Mouse (Mus musculus) embryonic facial prominence, embryonic 11.5 days (tissue): ENCODE data around the gene Mink1. TPM values are rescaled to one million over a fixed set of nuclear protein-coding genes. Genes with fewer than 3 reads are reported as not detected.

Experiments used
- ATAC-seq: fragments of 200-750 bp; cut with Nextera tagmentation; replicated peaks from 2 replicates; pipeline ENCODE4 v1.8.0; 2017; ENCODE audit warnings: low read depth; ENCODE audit not compliant: insufficient number of reproducible peaks, low FRiP score, low TSS enrichment
- DNase-seq: peaks from one replicate; pipeline ENCODE4 v3.0.0-alpha.2; 2015; ENCODE audit warnings: low spot score
- H3K27ac ChIP-seq: fragments of 300-500 bp; sonication (generic); replicated peaks from 2 replicates; pipeline ENCODE4 v1.5.1; 2014; ENCODE audit warnings: mild to moderate bottlenecking, low read depth, low read length, control low read depth
- H3K27me3 ChIP-seq: fragments of 300-500 bp; sonication (generic); 2 replicates; pipeline ENCODE4 v1.6.1; 2014; ENCODE audit warnings: mild to moderate bottlenecking, low read length, moderate library complexity, mixed read lengths; ENCODE audit not compliant: control insufficient read depth, insufficient read depth
- H3K36me3 ChIP-seq: fragments of 300-500 bp; sonication (generic); replicated peaks from 2 replicates; pipeline ENCODE4 v1.6.1; 2014; ENCODE audit warnings: low read depth, mild to moderate bottlenecking, low read length, moderate library complexity, mixed read lengths; ENCODE audit not compliant: control insufficient read depth, insufficient read depth
- H3K4me1 ChIP-seq: fragments of 300-500 bp; sonication (generic); 2 replicates; pipeline ENCODE4 v1.6.1; 2014; ENCODE audit warnings: low read length, mixed read lengths; ENCODE audit not compliant: control insufficient read depth, insufficient read depth
- H3K4me2 ChIP-seq: fragments of 300-500 bp; sonication (generic); 2 replicates; pipeline ENCODE4 v1.6.1; 2014; ENCODE audit warnings: low read depth, mild to moderate bottlenecking, control low read depth, low read length, moderate library complexity
- H3K4me3 ChIP-seq: fragments of 300-500 bp; sonication (generic); 2 replicates; pipeline ENCODE4 v1.5.1; 2014; ENCODE audit warnings: low read depth, low read length, control low read depth
- H3K9ac ChIP-seq: fragments of 300-500 bp; sonication (generic); replicated peaks from 2 replicates; pipeline ENCODE4 v1.6.1; 2014; ENCODE audit warnings: mild to moderate bottlenecking, control low read depth, low read length
- H3K9me3 ChIP-seq: fragments of 300-500 bp; sonication (generic); replicated peaks from 2 replicates; pipeline ENCODE4 v1.6.1; 2016; ENCODE audit warnings: mild to moderate bottlenecking, low read length, inconsistent platforms, mixed read lengths; ENCODE audit not compliant: control insufficient read depth
- WGBS: fragments of 180-500 bp; shearing (Covaris S2); extraction: QIAGEN DNeasy Blood & Tissue Kit; methylation state at CpG from one replicate; pipeline ENCODE4 v1.1.7; 2014; 5-methylcytosine and 5-hydroxymethylcytosine counted together
- polyA plus RNA-seq: library from polyadenylated mRNA; unstranded; fragments of >200 nt; fragmentation: Nextera tagmentation; extraction: Ambion mirVana; gene quantifications from 2 replicates; pipeline ENCODE4 v1.2.1, GENCODE M21; 2014

Mink1 gene
- polyA plus RNA-seq, 1 experiment from 2014 or later, result 12.6 TPM

DNA sequence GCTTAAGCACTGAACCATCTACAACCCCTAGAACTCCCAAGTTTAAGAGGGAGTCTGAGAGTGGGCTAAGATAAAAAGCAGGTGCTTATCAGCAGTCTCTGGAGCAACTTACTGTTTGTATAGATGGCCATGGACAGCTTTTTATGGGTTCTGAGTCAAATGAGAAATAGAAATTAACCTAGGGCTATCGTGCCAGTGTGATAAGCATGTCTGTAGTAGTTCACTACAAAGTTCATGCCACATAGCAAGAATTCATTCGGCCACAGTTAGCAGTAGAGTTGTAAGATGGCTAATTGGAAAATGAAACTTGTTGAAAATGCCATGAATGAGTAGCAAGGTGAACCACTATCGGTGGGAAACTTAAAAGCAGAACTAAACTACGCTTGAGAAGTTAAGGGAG, 85.8 kb downstream of the Mink1 start:
- H3K4me1 ChIP-seq, result peaks cover 4% of the 10 kb centered on the region

DNA sequence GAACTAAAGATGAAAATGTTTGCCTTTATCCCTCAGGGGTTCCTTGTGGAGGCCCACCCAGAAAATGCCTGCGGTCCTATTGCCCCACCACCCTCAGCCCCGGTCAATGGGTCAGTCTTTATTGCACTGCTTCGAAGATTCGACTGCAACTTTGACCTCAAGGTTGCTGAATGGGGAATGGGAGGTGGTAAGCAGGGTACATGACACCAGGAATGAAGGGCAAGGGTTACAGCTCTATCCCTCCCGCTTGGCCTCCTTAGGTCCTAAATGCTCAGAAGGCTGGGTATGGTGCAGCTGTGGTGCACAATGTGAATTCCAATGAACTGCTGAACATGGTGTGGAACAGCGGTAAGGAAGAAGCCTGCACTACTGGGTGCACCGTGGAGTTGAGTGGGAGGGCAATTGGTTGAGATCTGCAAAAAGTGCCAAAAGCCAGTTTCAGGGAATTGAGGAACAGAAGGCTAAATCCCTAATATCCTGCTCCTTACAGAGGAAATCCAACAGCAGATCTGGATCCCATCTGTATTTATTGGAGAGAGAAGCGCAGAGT, 86.6 kb downstream of the Mink1 start:
- 82% methylated on average over 8 of the region's 8 CpGs for whole genome bisulfite sequencing
- ATAC-seq (no peak), DNase-seq (no peak)
- Histone ChIP-seq H3K9ac (no peak overlapping the region), H3K4me2 (no peak overlapping the region; the same call in 1 of the 2 replicates), H3K27me3 (no peaks in the 10 kb centered on the region), H3K4me1 (peaks cover 4% of the 10 kb centered on the region), H3K4me3 (no peak overlapping the region), H3K9me3 (no peaks in the 10 kb centered on the region), H3K27ac (no peak overlapping the region), H3K36me3 (peaks cover 17% of the 10 kb centered on the region)

More for the DNA sequence above, 85.8 kb downstream of the Mink1 start:
- Histone ChIP-seq H3K36me3 (peaks cover 17% of the 10 kb centered on the region), H3K9me3 (no peaks in the 10 kb centered on the region), H3K9ac (no peak overlapping the region; the same call in 1 of the 2 replicates), H3K4me3 (peak overlapping the region; percentile 66), H3K27ac (no peak overlapping the region), H3K27me3 (no peaks in the 10 kb centered on the region), H3K4me2 (peak overlapping the region; percentile 84)
- DNase-seq (no peak), ATAC-seq (no peak)
- WGBS, result 83% methylated on average over 4 of the region's 4 CpGs

DNA sequence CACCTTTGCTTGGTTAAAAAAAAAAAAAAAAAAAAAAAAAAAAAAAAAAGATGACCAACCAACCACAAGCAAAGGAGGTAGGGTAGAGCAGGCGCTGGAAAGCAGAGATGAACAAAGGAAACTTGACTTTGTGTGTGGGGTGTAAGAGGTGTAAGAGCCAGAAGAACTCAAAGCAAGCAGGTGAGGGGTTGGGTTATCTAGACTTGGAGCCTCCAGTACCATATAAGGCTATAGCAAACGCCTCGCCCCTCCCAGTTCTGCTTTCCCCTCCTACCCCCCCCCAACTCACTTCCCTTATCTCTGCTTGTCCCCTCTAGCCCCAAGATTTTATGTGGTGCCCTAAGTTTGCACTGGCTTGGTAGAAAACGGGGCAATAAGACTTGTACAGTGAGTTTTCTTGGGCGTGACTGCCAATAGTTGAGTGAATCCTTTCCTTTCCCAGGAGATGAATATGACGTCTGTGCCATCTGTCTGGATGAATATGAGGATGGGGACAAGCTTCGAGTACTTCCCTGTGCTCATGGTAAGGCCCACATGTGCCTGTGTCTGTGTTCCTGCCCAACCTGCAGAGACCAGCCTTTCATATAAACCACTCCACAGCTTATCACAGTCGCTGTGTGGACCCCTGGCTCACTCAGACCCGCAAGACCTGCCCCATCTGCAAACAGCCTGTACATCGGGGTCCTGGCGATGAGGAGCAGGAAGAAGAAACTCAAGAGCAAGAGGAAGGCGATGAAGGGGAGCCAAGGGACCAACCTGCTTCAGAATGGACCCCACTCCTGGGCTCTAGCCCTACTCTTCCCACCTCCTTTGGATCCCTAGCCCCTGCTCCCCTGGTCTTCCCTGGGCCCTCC, 87.9 kb downstream of the Mink1 start:
- peaks cover 4% of the 10 kb centered on the region for H3K4me1 ChIP-seq
- WGBS, result 81% methylated on average over 12 of the region's 12 CpGs
- no peak overlapping the region for H3K4me2 ChIP-seq

DNA sequence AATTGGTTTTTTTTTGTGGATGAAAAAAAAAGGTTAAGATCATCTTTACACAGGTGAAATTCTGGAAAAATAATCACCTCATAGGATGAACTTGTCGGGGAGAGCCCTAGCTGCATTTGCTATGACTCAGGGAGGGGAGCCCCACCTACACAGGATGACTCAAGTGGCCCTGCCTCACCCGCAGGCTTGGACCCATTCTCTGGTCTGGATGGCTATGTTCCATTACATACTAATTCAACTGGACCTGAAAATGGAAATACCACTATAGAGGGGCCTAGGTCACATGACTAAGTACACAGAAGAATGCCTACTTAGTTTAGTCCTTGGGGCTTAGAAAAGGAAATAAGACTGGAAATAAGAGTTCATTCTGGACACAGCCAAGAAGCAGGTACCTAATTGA, 88.7 kb downstream of the Mink1 start:
- DNase-seq, result no peak
- H3K36me3 ChIP-seq, result peaks cover 17% of the 10 kb centered on the region
- H3K27me3 ChIP-seq, result no peaks in the 10 kb centered on the region
- H3K9me3 ChIP-seq, result no peaks in the 10 kb centered on the region
- peaks cover 4% of the 10 kb centered on the region for H3K4me1 ChIP-seq
- H3K4me3 ChIP-seq, result no peak overlapping the region; the same call in 1 of the 2 replicates
- 80% methylated on average over 2 of the region's 2 CpGs for WGBS
- H3K9ac ChIP-seq, result no peak overlapping the region
- no peak for ATAC-seq
- no peak overlapping the region; the same call in 1 of the 2 replicates for H3K4me2 ChIP-seq
- no peak overlapping the region for H3K27ac ChIP-seq

More for the DNA sequence above, 87.9 kb downstream of the Mink1 start:
- no peak for ATAC-seq
- no peaks in the 10 kb centered on the region for H3K9me3 ChIP-seq
- DNase-seq, result no peak
- H3K36me3 ChIP-seq, result peaks cover 17% of the 10 kb centered on the region
- H3K4me3 ChIP-seq, result no peak overlapping the region
- no peak overlapping the region for H3K9ac ChIP-seq
- peak overlapping the region; percentile 13; the same call in 1 of the 2 replicates for H3K27ac ChIP-seq
- H3K27me3 ChIP-seq, result no peaks in the 10 kb centered on the region

DNA sequence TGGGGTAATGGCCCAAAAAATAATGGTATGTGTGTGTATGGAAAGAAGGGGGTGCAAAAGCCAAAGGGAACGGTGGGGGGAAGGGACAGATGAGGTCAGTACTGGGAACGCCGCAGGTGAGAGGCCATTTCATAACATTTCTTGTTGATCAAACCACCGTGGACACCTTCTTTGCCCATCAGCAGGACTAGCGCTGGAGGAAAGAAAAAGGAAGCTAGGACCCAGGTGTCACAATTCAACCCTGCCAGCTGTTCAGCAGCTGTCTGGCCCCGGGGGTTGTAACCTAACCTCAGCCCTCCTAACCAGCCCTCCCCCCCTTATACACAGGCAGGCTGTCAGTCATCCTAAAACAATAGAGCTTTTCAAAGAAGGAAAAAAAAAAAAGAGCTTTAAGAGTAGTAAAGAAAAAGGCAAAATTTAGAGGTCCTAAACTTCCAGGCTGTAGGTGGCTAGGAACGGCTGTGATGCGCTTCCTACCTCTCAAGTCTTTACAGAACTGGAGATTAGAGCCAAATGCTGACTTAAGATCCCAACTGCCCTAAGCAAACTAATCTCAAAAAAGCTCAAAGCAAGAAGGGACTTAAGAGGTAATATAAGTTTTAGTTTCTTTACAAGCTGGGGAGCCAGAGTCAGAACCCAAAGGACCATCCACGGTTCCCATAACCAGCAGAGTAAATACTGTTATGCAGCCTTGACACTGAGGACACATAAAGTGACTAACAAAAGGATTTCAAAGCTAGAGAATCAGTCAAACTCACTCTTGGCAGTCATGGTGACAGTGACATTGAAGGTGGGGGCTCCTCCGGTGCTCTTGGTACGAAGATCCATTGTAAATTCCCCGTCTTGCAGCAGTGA, 89.6 kb downstream of the Mink1 start:
- no peaks in the 10 kb centered on the region for H3K27me3 ChIP-seq
- ATAC-seq (no peak), DNase-seq (peak; percentile 67)
- peaks cover 17% of the 10 kb centered on the region for H3K36me3 ChIP-seq
- peak overlapping the region; percentile 97 for H3K9ac ChIP-seq
- H3K9me3 ChIP-seq, result no peaks in the 10 kb centered on the region
- H3K27ac ChIP-seq, result no peak overlapping the region
- H3K4me2 ChIP-seq, result peak overlapping the region; percentile 95
- peaks cover 11% of the 10 kb centered on the region for H3K4me1 ChIP-seq
- H3K4me3 ChIP-seq, result peak overlapping the region; percentile 100
- WGBS, result 45% methylated on average over 12 of the region's 12 CpGs

DNA sequence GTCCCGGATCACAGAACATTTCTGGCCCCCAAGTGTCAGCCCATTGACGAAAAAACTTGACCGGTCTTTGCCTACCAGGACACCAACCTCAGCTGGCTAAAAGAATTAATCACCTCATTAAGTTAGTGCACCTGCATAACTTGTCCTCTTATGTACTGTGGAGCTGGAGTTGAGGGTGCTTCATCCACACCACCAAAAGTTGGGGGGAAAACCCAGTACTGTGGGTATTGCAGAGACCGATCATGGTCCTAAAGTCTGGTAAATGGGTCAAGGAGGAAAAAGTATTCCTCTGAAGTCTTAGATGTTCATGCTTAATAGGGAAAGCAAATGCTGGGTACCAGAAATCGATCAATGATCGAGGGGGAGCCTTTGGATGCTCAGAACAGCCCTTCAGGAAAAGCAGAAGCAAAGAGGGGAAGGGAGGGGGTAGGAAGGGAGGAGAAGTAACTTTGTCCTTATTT, 90.2 kb downstream of the Mink1 start:
- ATAC-seq (no peak), DNase-seq (peak; percentile 25)
- H3K4me2 ChIP-seq, result peak overlapping the region; percentile 95
- H3K9ac ChIP-seq, result peak overlapping the region; percentile 97
- peaks cover 10% of the 10 kb centered on the region for H3K4me1 ChIP-seq
- no peaks in the 10 kb centered on the region for H3K27me3 ChIP-seq
- H3K36me3 ChIP-seq, result peaks cover 17% of the 10 kb centered on the region
- 49% methylated on average over 6 of the region's 6 CpGs for WGBS
- H3K27ac ChIP-seq, result peak overlapping the region; percentile 97
- peak overlapping the region; percentile 100 for H3K4me3 ChIP-seq
- no peaks in the 10 kb centered on the region for H3K9me3 ChIP-seq

DNA sequence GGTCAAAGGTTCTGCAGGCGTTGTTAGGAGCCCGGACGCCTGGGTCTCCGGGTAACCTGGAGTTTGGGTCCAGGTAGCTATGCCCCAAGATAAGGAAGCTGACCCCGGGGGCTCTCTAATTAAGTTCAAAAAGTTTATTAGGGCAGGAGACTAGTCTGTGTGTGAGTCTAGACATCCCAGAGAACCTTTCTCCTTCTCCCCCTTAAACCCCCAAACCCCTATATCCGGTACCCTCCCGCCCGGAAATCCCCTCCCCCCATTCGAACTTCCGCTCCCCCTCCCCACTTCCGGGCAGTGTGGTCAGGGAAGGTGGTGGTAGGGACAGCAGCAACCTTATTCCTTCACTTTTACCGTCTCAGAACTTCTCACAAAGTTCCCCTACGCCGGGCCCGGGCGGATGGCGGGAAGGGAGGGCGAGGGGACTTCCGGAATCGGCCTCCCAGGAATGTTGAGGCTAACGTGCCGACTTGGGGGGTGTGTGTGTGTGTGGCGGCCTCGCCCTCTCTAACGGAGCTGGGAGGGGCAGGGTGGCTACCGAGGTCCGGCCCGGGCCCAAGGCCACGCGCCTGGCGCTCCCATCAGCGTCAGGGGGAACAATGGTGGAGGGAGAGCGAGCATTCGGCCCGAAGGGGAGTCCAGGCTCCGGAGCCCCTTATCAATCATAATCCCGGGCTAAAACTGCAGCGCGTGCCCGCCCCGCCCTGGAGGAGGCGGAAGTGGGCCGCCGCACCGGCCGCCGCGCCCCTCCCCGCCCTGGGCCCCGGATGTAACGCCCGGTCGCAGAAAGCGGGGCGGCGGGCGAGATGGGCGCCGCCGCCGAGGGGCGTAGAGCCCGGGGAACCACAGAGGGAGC, 90.9 kb downstream of the Mink1 start:
- peak overlapping the region; percentile 100 for H3K4me3 ChIP-seq
- H3K9ac ChIP-seq, result peak overlapping the region; percentile 97
- H3K4me1 ChIP-seq, result peaks cover 9% of the 10 kb centered on the region
- DNase-seq (peak; percentile 79), ATAC-seq (peak; percentile 26)
- peak overlapping the region; percentile 97 for H3K27ac ChIP-seq
- H3K4me2 ChIP-seq, result peak overlapping the region; percentile 95
- H3K9me3 ChIP-seq, result no peaks in the 10 kb centered on the region
- WGBS, result under 1% methylated on average over 59 of the region's 63 CpGs
- no peaks in the 10 kb centered on the region for H3K27me3 ChIP-seq
- peaks cover 17% of the 10 kb centered on the region for H3K36me3 ChIP-seq
